Mouse (Mus musculus): ENCODE measurements around the gene Eif4a1.

GRCm38 (mm10) chr11:69685526-69686148 is 13.4 kb upstream of the Eif4a1 start, which contains the start of gene Tnfsf13:
- TF ChIP-seq GATA1 (IDR thresholded peaks at IDR 0.05; ENCODE audit: borderline replicate concordance, low read length) (no peak), FLI1 (IDR thresholded peaks at IDR 0.05; ENCODE audit: low read length) (no peak)

Data from megakaryocyte, embryonic 14.5 days (primary cell).